Mouse (Mus musculus): ENCODE data around the gene Prdm4.

Gene Prdm4

DNA sequence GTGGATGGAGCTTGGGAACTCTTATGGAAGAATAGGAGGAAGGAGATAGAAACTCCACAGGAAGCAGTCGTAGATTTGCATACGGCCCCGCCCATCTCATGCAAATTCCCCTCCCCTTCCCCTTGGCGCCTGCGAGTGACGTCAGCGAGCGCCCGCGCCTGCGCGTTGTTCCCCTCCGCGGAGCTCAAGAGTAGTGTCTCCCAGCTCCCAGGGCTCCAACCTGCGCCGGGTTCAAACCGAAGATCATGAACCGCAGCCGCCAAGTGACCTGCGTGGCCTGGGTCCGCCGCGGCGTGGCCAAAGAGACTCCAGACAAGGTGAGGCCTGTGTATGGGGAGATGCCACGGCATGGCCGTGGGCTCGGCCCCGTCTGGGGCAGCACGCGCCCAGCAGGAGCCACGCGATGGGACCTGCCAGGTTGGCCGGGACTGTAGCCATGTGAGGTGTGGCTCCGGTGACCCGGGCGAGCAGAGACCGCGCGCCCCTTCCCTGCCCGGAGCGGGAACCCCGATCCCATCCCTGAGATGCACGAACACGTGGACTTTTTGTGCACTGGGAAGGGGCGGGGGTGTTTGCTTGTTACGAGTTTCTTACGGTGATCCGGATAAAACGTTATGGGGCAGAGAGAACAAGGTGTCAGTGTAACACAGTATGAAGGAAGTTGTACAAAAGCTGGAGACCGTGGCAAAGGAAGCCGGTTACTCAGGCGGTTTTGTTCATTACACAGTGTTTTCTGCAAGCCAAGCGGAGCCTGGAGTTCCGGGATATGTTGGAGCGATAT, 45.1 kb downstream of the Prdm4 start:
- DNase-seq: peak; percentile 90 to 94

DNA sequence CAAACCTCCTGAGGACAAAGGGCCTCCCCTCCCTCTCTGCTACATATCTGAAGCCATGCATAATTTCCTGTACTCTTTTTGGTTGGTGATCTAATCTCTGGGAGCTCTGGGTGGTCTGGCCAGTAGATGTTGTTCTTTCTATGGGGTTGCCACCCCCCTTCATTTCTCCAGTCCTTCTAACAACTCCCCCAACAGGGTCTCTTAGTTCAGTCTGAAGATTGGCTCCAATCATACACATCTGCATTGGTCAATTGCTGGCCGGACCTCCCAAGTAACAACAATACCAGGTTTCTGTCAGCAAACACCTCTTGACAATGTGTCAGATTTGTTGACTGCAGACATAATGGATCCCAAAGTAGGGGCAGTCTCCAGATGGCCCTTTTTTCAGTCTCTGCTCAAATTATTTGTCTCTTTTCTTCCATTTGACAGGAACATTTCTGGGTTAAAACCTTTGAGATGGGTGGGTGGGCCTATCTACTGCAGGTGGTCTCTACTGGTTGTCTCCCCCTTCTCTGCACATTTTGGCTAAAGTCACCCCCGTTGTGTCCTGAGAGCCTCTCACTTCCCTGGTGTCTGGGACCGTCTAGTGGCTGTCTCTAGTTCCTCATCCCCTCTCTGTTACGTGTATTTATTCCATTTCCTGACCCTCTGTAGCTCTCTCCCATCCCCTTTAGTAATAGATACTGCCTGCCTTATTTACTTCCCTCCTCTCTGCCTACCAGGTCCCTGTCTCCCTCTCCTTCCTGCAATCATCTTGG, 70.7 kb downstream of the Prdm4 start:
- DNase-seq: no peak
